Mouse (Mus musculus) frontal cortex, postnatal 14 days (tissue): Measurements from ENCODE around the gene 1110008L16Rik.
"Not testable (repeated sequence)": the region's sequence is repeated elsewhere in the genome, so short reads cannot be mapped to it uniquely, and the experiment has no call there.

Source experiments
- DNase-seq, 2 experiments: peaks; one replicate each; pipeline ENCODE4 v3.0.0; 2022; ENCODE audit warnings: low spot score in 2 of 2

1110008L16Rik gene

GRCm38 (mm10) chr12:55338490-55338889 is 39.1 kb downstream of the 1110008L16Rik start:
- DNase-seq, result not testable (repeated sequence)

DNA sequence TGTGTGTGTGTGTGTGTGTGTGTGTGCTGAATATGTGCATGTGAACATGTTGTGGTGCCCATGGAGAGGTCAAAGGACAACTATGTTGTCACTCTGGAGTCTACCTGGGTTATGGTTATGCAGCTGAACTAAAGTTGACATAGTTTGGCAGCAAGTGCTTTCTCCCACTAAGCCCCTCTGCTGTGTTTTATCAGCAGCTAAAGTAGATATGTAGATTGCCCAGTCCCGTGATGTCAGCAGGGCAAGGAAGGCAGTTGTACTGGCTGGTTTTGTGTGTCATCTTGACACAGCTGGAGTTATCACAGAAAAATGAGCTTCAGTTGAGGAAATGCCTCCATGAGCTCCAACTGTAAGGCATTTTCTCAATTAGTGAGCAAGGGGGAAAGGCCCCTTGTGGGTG is 43.7 kb downstream of the 1110008L16Rik start:
- not testable (repeated sequence) for DNase-seq

DNA sequence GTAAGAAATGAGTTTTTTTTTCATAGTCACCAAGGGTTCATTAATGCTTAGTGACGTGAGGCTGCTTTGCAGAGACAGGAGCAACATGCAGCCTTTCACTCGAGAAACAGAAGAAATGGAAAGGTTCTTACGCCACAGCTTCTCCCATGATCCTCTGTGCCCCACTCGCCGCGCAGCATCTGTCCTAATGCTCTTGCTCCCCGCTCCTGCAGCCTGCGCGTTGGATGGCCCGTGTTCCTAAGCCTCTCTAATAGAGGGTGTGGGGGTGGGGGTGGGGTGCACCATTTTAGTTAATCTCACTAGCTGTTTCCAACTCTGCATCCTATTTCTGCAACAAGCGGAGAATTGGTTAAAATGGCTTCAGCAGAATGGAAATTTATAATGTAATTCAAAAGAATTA is 44.6 kb downstream of the 1110008L16Rik start:
- no peak for DNase-seq

DNA sequence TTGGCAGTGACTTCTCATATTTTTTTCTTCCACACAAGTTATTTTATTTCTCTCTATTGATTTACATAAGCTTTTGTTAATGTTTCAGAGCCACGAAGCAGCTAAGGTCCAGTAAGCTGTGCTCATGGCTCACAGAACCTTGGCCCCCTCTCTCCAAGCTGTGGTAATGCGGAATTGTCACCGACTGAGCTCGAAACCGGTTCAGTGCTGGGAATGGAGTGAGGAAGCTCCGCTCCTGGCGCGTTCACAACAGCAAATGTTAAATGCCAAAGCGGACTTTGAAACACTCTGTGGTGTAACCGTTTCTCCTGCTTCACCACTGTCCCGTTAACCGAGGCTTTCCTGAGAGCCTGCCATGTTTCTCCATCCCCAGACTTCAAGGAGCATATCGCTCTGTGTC is 45.2 kb downstream of the 1110008L16Rik start:
- no peak for DNase-seq

DNA sequence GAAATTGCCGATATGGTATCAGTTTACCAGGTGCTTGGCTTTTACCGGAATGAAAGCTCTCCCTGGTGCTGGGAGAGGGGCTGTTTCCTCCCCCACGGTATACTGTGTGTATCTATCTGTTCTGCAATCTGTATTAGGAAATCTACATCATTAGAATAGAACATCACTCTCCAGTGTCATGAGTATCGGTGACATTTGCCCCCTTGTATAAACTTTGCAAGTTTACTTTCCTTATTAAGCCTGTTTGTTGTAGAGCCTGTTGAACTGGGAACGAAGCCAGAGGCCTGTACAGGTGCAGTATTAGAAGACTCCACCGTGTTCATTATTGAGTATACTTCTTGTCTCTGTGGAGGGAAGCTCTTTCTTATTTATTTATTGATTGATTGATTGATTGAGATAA is 54.0 kb downstream of the 1110008L16Rik start:
- DNase-seq, result no peak

DNA sequence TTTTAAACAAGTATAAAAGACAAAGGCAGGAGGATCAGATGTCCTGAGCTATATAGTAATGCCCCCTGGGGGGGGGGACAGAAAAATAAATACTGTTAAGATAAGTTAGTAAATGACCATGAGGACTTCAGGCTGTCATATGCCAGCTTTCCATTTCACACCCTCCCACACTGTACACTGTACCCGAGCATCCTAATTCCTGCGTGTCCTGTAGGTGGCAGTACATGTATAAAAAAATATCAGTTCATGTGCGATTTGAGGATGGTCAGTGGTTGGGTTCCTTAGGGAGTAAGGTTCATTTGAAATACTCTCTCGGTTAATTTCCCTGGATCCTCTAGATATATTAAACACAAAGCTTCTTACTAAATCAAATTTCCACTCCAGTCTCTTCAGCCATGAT is 55.5 kb downstream of the 1110008L16Rik start:
- DNase-seq, result peak in 1 of 2 experiments; percentile 10

DNA sequence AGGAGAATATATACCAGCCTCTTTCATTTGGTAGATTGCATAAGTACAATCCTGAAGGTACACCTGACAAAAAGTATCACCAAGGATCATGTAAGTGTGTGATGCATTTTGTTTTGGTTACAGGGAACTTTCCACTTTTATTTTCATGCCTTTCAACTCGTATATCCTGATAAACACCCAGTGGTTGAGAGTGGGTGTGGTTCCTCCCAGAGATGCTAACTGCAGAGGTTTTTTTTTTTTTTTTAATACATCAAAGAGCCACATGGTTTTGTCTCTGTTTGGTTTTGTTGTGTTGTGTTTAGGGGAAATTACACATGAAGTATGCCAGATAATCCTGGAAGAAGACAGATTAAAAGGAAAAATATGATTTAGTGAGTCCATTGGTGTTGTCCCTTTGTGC is 57.9 kb downstream of the 1110008L16Rik start:
- DNase-seq, result no peak

DNA sequence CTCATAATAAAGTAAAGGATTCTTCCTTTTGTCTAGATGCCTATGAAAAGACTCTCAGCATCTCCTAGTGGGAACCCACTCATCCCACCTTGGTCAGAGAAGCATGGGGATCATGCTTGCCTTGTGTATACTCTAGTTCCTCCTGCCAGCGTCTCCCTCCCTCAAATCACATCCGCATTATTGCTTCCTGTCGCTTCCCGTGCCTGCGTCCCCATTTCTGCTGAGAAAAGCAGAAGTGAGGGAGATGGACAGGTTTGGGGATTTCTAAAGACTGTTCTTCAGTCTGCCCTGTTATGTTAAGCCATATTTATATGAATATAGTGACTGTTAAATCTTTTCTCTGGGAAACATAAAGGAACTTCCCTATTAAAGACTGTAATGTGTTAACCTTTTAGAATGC is 61.6 kb downstream of the 1110008L16Rik start:
- DNase-seq, result no peak

- DNase-seq, result no peak
These were observed 65.7 kb downstream of the 1110008L16Rik start for GRCm38 (mm10) chr12:55365083-55365482.

GRCm38 (mm10) chr12:55372424-55373055 is 73.2 kb downstream of the 1110008L16Rik start:
- DNase-seq, result no peak

GRCm38 (mm10) chr12:55376956-55377609 is 77.7 kb downstream of the 1110008L16Rik start:
- DNase-seq, result no peak

GRCm38 (mm10) chr12:55377610-55377980 is 78.2 kb downstream of the 1110008L16Rik start:
- DNase-seq, result no peak

- DNase-seq, result no peak
These were observed 84.8 kb downstream of the 1110008L16Rik start, which contains the start of gene Psma6 for GRCm38 (mm10) chr12:55384023-55384749. TSS of gene Psma6 (plus strand) at chr12:55384222.

DNA sequence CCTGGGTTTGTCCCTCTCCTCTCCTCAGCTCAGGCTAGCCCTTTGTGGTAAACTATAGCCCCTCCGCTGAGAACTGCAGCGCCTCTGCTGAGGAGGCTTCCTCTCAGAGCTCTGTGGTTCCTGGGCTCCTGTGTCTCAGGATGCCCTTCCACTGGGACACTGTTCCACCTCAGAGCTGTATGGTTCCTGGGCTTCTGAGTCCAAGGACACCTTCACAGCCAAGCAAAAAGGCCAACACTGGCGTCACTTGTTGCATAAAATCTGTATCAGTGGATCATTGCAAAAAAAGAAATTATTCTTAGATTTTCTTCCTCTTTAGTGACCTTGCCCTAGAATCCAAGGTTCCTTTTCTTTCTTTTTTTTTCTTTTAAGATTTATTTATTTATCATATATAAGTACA is 85.4 kb downstream of the 1110008L16Rik start:
- no peak for DNase-seq

DNA sequence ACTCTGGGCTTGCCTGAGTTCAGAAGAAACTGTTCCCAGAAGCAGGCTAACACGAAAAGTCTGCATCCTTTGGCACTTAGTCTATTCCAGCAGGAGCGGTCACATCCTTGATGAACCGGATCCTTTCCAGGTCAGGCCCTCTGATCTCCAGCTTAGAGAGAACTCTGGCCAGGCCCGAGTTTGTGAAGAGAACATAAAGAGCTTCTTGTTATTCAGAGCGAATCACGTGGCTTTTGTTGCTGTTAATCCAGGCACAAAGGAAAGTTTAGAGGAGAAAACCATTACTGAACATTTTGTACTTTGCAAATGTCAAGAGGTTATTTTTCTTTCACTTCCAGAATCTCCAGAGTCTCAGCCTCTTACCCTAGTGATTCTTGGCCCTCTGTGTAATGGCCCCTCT is 86.6 kb downstream of the 1110008L16Rik start:
- no peak for DNase-seq

- no peak for DNase-seq
These were observed 87.1 kb downstream of the 1110008L16Rik start for GRCm38 (mm10) chr12:55386456-55386855.

- DNase-seq, result no peak
These were observed 87.9 kb downstream of the 1110008L16Rik start for GRCm38 (mm10) chr12:55387083-55387787.

- no peak for DNase-seq
These were observed 88.5 kb downstream of the 1110008L16Rik start for GRCm38 (mm10) chr12:55387788-55388465.

DNA sequence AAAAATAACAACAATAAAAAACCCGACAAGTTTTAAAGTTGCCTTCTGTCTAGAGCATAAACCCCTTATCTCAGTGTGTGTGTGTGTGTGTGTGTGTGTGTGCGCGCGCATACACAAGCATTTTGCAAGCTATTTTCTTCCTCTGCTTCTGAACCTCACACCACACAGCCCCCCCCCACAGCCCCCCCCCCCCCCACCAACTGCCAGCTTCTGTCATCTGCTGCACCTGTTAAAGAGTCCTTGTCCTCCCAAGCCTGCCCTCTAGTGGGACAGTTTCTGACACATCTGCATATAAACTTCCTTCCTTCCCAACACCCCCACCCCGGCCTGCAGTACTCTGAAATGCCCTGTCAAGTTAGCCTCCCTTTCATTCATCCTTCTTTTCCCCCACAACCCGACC is 89.1 kb downstream of the 1110008L16Rik start:
- DNase-seq, result peak in 1 of 2 experiments; percentile 17

GRCm38 (mm10) chr12:55389132-55390081 is 90.0 kb downstream of the 1110008L16Rik start:
- no peak for DNase-seq
